In the genomic region with DNA sequence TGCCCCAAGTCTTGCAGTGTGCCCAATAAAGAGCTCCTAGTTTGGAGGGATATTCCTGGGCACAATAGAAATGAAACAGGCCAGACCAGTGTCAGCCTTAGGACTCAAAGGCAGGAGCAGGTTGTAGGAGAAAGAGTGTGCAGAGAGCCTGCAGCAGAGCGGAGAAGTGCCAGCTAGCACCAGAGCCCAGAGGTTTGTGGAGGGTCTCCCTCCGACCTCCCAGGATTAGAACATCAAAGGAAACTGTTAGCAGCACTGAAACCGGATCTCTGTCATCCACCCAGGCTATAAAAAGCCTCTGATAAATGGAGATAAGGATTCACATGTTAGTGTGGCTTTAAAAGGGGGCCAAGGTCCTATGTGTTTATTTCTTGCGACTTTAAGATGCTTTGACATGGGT, we compare ENCODE assay signal across 27 mouse cellular contexts.
A peak's percentile ranks its signal among the peaks of the same experiment; 100 is the strongest.
DNase-seq lines count a peak whose midpoint lies in the region; ATAC-seq lines count a peak whose summit lies in the region.
"Had no signal": no experiment of that assay in that cellular context is flagged by ENCODE, and none has a peak within 500 bp of the region (broad histone marks: within the 10 kb centered on the region; RNA-seq: fewer than 3 reads in every experiment).

No protein-coding gene starts in this region.

- H3K4me3 ChIP-seq in kidney, embryonic 15.5 days (replicated peaks), result no peak overlapping the region
- no peak overlapping the region for H3K4me3 ChIP-seq in lung, embryonic 15.5 days
- no peak overlapping the region for H3K4me3 ChIP-seq in embryonic facial prominence, embryonic 14.5 days (ENCODE audit: low read depth, low read length)
- H3K4me3 ChIP-seq: forebrain, embryonic 10.5 days; hindbrain, embryonic 10.5 days; limb, embryonic 15.5 days; liver, embryonic 15.5 days; megakaryocyte, embryonic 14.5 days had no signal

- no peak overlapping the region for H3K4me2 ChIP-seq in kidney, embryonic 15.5 days
- no peak overlapping the region for H3K4me2 ChIP-seq in lung, embryonic 15.5 days
- H3K4me2 ChIP-seq in embryonic facial prominence, embryonic 14.5 days (ENCODE audit: low read depth, low read length), result no peak overlapping the region
- H3K4me2 ChIP-seq: limb, embryonic 15.5 days; liver, embryonic 15.5 days had no signal

- peaks cover 3% of the 10 kb centered on the region; the same call in 1 of the 2 replicates for H3K27me3 ChIP-seq in kidney, embryonic 15.5 days
- no peaks in the 10 kb centered on the region for H3K27me3 ChIP-seq in lung, embryonic 15.5 days
- H3K27me3 ChIP-seq in embryonic facial prominence, embryonic 14.5 days (replicated peaks; ENCODE audit: control insufficient read depth, insufficient read depth, low read length), result no peaks in the 10 kb centered on the region
- H3K27me3 ChIP-seq: liver, embryonic 15.5 days; megakaryocyte, embryonic 14.5 days had no signal

- H3K9me3 ChIP-seq in kidney, embryonic 15.5 days (replicated peaks), result no peaks in the 10 kb centered on the region
- no peaks in the 10 kb centered on the region for H3K9me3 ChIP-seq in lung, embryonic 15.5 days
- H3K9me3 ChIP-seq in embryonic facial prominence, embryonic 14.5 days (ENCODE audit: control insufficient read depth, low read length), result no peaks in the 10 kb centered on the region
- H3K9me3 ChIP-seq: forebrain, embryonic 10.5 days; G1E; hindbrain, embryonic 10.5 days; limb, embryonic 15.5 days; liver, embryonic 15.5 days; megakaryocyte, embryonic 14.5 days had no signal

- H3K4me1 ChIP-seq in kidney, embryonic 15.5 days, result peaks cover 21% of the 10 kb centered on the region
- peaks cover 20% of the 10 kb centered on the region for H3K4me1 ChIP-seq in lung, embryonic 15.5 days
- peaks cover 24% of the 10 kb centered on the region for H3K4me1 ChIP-seq in embryonic facial prominence, embryonic 14.5 days (ENCODE audit: control insufficient read depth, insufficient read depth, low read length)
- H3K4me1 ChIP-seq: liver, embryonic 15.5 days; megakaryocyte, embryonic 14.5 days had no signal

- no peak overlapping the region for H3K9ac ChIP-seq in kidney, embryonic 15.5 days
- H3K9ac ChIP-seq in lung, embryonic 15.5 days, result no peak overlapping the region
- no peak overlapping the region for H3K9ac ChIP-seq in embryonic facial prominence, embryonic 14.5 days (ENCODE audit: low read depth, low read length)
- H3K9ac ChIP-seq: limb, embryonic 15.5 days; liver, embryonic 15.5 days had no signal

- WGBS in kidney, embryonic 15.5 days, result 4% methylated on average over 4 of the region's 4 CpGs
- 16% methylated on average over 4 of the region's 4 CpGs for whole genome bisulfite sequencing in lung, embryonic 15.5 days
- 26% methylated on average over 4 of the region's 4 CpGs for WGBS in embryonic facial prominence, embryonic 14.5 days

- no peak for DNase-seq in kidney, postnatal 14 days
- no peak for DNase-seq in lung, postnatal 25 days (ENCODE audit: low spot score)
- DNase-seq in embryonic facial prominence, embryonic 14.5 days (ENCODE audit: low spot score), result no peak
- DNase-seq in urinary bladder, postnatal 4 days (ENCODE audit: low spot score in 2 of 2), result no peak
- no peak for DNase-seq in cerebellum, adult 9-10 months
- DNase-seq: adrenal gland, postnatal 36 days; B cell, adult 2 months; cerebellum, postnatal 10 days; gastrocnemius, postnatal 10 days; heart, postnatal 10 days; kidney, adult 8-10 months; layer of hippocampus, postnatal 36 days; lung, postnatal 14 days; midbrain, embryonic 14.5 days; right cerebral cortex, postnatal 25 days; spleen, adult 18-20 months had no signal

- H3K36me3 ChIP-seq in kidney, embryonic 15.5 days, result no peaks in the 10 kb centered on the region
- no peaks in the 10 kb centered on the region for H3K36me3 ChIP-seq in lung, embryonic 15.5 days
- H3K36me3 ChIP-seq in embryonic facial prominence, embryonic 14.5 days (ENCODE audit: control insufficient read depth, insufficient read depth, low read length), result no peaks in the 10 kb centered on the region
- H3K36me3 ChIP-seq: forebrain, embryonic 10.5 days; G1E; hindbrain, embryonic 10.5 days; limb, embryonic 15.5 days; liver, embryonic 15.5 days had no signal

- H3K27ac ChIP-seq in kidney, embryonic 15.5 days, result no peak overlapping the region
- H3K27ac ChIP-seq in lung, embryonic 15.5 days, result no peak overlapping the region; the same call in 1 of the 2 replicates
- 0 out of 2 replicates have a peak overlapping the region, but pooled peaks have one; percentile 24 for H3K27ac ChIP-seq in embryonic facial prominence, embryonic 14.5 days (replicated peaks; ENCODE audit: low read depth, low read length)
- H3K27ac ChIP-seq: forebrain, embryonic 10.5 days; hindbrain, embryonic 10.5 days; hindbrain, postnatal 0 days; liver, embryonic 15.5 days had no signal

- ATAC-seq in kidney, embryonic 15.5 days (replicated peaks; ENCODE audit: low FRiP score), result peak; percentile 55
- ATAC-seq in lung, embryonic 15.5 days (ENCODE audit: borderline replicate concordance, extremely low read depth, low FRiP score, low TSS enrichment), result peak; percentile 39; the same call in 1 of the 2 replicates
- no peak for ATAC-seq in embryonic facial prominence, embryonic 14.5 days (ENCODE audit: low read depth)
- ATAC-seq: forebrain, embryonic 16.5 days; hindbrain, postnatal 0 days; Patski had no signal
